Mouse (Mus musculus) liver, embryonic 16.5 days (tissue): ENCODE measurements at regions not wholly inside any gene's neighbourhood (a gene's known extent, or its start where the extent isn't known, plus 50 kb on each side); places are given as distances from the start of the nearest gene placed in this dataset.

ENCODE experiments used
- ATAC-seq: fragments of 200-750 bp; cut with Nextera tagmentation; 2 replicates; pipeline ENCODE4 v1.8.0; 2017; ENCODE audit warnings: low read depth, mild to moderate bottlenecking, moderate number of reproducible peaks, moderate library complexity
- H3K27ac ChIP-seq: fragments of 300-500 bp; sonication (generic); 2 replicates; pipeline ENCODE4 v1.5.1; 2014; ENCODE audit warnings: mild to moderate bottlenecking, low read length
- H3K27me3 ChIP-seq: fragments of 300-500 bp; sonication (generic); 2 replicates; pipeline ENCODE4 v1.6.1; 2014; ENCODE audit warnings: low read depth, low read length, mixed read lengths; ENCODE audit not compliant: control insufficient read depth, insufficient read depth
- H3K36me3 ChIP-seq: fragments of 300-500 bp; sonication (generic); 2 replicates; pipeline ENCODE4 v1.6.1; 2014; ENCODE audit warnings: mild to moderate bottlenecking; ENCODE audit not compliant: control insufficient read depth, insufficient read depth
- H3K4me1 ChIP-seq: fragments of 300-500 bp; sonication (generic); 2 replicates; pipeline ENCODE4 v1.6.1; 2014; ENCODE audit warnings: low read depth, low read length, mixed read lengths; ENCODE audit not compliant: control insufficient read depth
- H3K4me2 ChIP-seq: fragments of 300-500 bp; sonication (generic); 2 replicates; pipeline ENCODE4 v1.6.1; 2014; ENCODE audit warnings: low read depth, low read length, mixed read lengths
- H3K4me3 ChIP-seq: fragments of 300-500 bp; sonication (generic); 2 replicates; pipeline ENCODE4 v1.5.1; 2014; ENCODE audit warnings: low read depth, mild to moderate bottlenecking, low read length
- H3K9ac ChIP-seq: fragments of 300-500 bp; sonication (generic); 2 replicates; pipeline ENCODE4 v1.6.1; 2014; ENCODE audit warnings: low read depth, low read length
- H3K9me3 ChIP-seq: fragments of 300-500 bp; sonication (generic); replicated peaks from 2 replicates; pipeline ENCODE4 v1.6.1; 2016; ENCODE audit warnings: low read length; ENCODE audit not compliant: control insufficient read depth
- WGBS: fragments of 180-500 bp; shearing (Covaris S2); extraction: QIAGEN DNeasy Blood & Tissue Kit; methylation state at CpG from one replicate; pipeline ENCODE4 v1.1.7; 2014; ENCODE audit not compliant: insufficient replicate concordance; 5-methylcytosine and 5-hydroxymethylcytosine counted together

- Histone ChIP-seq H3K27ac (no peak overlapping the region), H3K4me2 (no peak overlapping the region), H3K27me3 (no peaks in the 10 kb centered on the region), H3K9me3 (no peaks in the 10 kb centered on the region), H3K9ac (no peak overlapping the region), H3K4me1 (no peaks in the 10 kb centered on the region), H3K4me3 (no peak overlapping the region), H3K36me3 (no peaks in the 10 kb centered on the region)
- ATAC-seq = no peak
Observed at GRCm38 (mm10) chr3:60332460-60332859, 140.2 kb upstream of the Mbnl1 start.

DNA sequence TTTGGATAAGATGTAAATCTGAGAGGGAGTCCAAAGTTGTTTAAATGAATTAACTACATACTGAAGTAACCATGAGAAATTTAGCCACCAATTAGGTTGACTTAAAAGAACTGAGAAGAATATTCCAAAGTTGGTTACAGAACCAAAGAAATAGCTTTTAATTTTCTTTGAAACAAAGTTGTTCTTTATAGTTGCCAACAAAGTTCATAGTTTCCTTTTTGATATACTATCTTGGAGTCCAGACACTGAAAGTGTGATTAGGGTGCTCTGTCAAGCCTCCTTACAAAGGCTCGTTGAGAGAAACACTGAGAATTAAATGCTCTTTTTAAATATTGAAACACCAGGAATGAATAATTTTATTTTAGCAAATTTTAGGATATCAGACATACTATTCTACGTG, 139.0 kb upstream of the Mbnl1 start:
- Histone ChIP-seq H3K4me2 (no peak overlapping the region), H3K4me1 (no peaks in the 10 kb centered on the region), H3K27me3 (no peaks in the 10 kb centered on the region), H3K27ac (no peak overlapping the region), H3K9me3 (no peaks in the 10 kb centered on the region), H3K9ac (no peak overlapping the region), H3K4me3 (no peak overlapping the region), H3K36me3 (no peaks in the 10 kb centered on the region)
- 45% methylated on average over 2 of the region's 2 CpGs for WGBS
- ATAC-seq = no peak

GRCm38 (mm10) chr3:60334133-60334532, 138.5 kb upstream of the Mbnl1 start:
- Histone ChIP-seq H3K4me1 (no peaks in the 10 kb centered on the region), H3K9ac (no peak overlapping the region), H3K36me3 (no peaks in the 10 kb centered on the region), H3K4me2 (no peak overlapping the region), H3K9me3 (no peaks in the 10 kb centered on the region), H3K4me3 (no peak overlapping the region), H3K27ac (no peak overlapping the region), H3K27me3 (no peaks in the 10 kb centered on the region)
- ATAC-seq = no peak
- WGBS = 70% methylated on average over 2 of the region's 2 CpGs

GRCm38 (mm10) chr3:60346390-60346789, 126.2 kb upstream of the Mbnl1 start:
- ATAC-seq = no peak
- no peaks in the 10 kb centered on the region for H3K9me3 ChIP-seq
- H3K4me1 ChIP-seq = no peaks in the 10 kb centered on the region
- no peak overlapping the region for H3K4me2 ChIP-seq
- no peak overlapping the region for H3K27ac ChIP-seq
- no peak overlapping the region for H3K9ac ChIP-seq
- no peak overlapping the region for H3K4me3 ChIP-seq
- no peaks in the 10 kb centered on the region for H3K27me3 ChIP-seq
- H3K36me3 ChIP-seq = no peaks in the 10 kb centered on the region

DNA sequence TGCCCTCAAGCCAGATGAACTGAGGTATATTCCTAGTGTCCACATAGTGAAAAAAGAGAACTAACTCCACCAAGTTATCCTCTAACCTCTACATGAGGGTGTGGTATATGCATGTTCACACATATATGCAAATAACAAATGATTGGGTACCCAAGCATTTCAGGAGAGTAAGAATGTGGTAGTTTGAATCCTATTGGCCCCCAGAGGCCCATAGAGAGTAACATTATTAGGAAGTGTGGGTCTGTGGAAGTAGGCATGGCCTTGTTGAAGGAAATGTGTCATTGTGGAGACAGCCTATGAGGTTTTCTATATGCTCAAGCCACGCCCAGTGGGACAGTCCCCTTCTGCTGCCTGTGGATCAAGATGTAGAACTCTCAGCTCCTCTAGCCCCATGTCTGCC, 125.6 kb upstream of the Mbnl1 start:
- no peak overlapping the region for H3K4me3 ChIP-seq
- no peak overlapping the region for H3K4me2 ChIP-seq
- H3K9ac ChIP-seq = no peak overlapping the region
- no peaks in the 10 kb centered on the region for H3K36me3 ChIP-seq
- H3K27me3 ChIP-seq = no peaks in the 10 kb centered on the region
- no peaks in the 10 kb centered on the region for H3K4me1 ChIP-seq
- no peak for ATAC-seq
- H3K27ac ChIP-seq = no peak overlapping the region
- no peaks in the 10 kb centered on the region for H3K9me3 ChIP-seq
- 37% methylated on average over 1 of the region's 1 CpGs for WGBS

GRCm38 (mm10) chr3:60371176-60371965, 101.3 kb upstream of the Mbnl1 start:
- H3K9ac ChIP-seq = no peak overlapping the region
- no peaks in the 10 kb centered on the region for H3K27me3 ChIP-seq
- no peak overlapping the region for H3K27ac ChIP-seq
- WGBS = 81% methylated on average over 2 of the region's 2 CpGs
- H3K4me2 ChIP-seq = no peak overlapping the region
- H3K9me3 ChIP-seq = no peaks in the 10 kb centered on the region
- no peaks in the 10 kb centered on the region for H3K36me3 ChIP-seq
- no peak overlapping the region for H3K4me3 ChIP-seq
- no peak for ATAC-seq
- H3K4me1 ChIP-seq = no peaks in the 10 kb centered on the region

DNA sequence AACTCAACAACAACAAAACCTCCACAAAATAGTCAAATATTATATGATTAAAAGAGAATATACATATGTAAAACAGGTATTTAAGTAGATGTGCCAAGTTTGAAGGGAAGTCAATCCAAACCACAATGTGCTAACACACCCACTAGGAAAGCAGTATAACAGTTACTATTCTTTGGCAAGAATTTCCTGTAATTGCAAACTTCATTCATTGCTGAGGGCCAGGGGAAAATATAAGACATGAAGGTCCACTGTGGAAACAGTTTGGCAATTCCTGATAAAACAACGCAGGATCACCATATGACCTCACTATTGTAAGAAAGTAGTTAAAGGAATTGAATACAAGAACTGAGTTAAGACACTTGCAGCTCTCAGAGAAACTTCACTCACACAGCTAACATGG, 99.0 kb upstream of the Mbnl1 start:
- no peak for ATAC-seq
- H3K27me3 ChIP-seq = no peaks in the 10 kb centered on the region
- WGBS = 28% methylated on average over 1 of the region's 1 CpGs
- no peak overlapping the region for H3K27ac ChIP-seq
- no peaks in the 10 kb centered on the region for H3K36me3 ChIP-seq
- H3K4me3 ChIP-seq = no peak overlapping the region
- H3K4me2 ChIP-seq = no peak overlapping the region
- no peaks in the 10 kb centered on the region for H3K4me1 ChIP-seq
- no peaks in the 10 kb centered on the region for H3K9me3 ChIP-seq
- no peak overlapping the region for H3K9ac ChIP-seq

GRCm38 (mm10) chr3:60388593-60388992, 84.0 kb upstream of the Mbnl1 start:
- WGBS = 58% methylated on average over 2 of the region's 2 CpGs
- Histone ChIP-seq H3K27ac (no peak overlapping the region), H3K4me3 (no peak overlapping the region), H3K4me1 (no peaks in the 10 kb centered on the region), H3K9me3 (no peaks in the 10 kb centered on the region), H3K36me3 (no peaks in the 10 kb centered on the region), H3K4me2 (no peak overlapping the region), H3K9ac (no peak overlapping the region), H3K27me3 (no peaks in the 10 kb centered on the region)
- ATAC-seq = no peak

GRCm38 (mm10) chr3:60389032-60389431, 83.6 kb upstream of the Mbnl1 start:
- no peak overlapping the region for H3K9ac ChIP-seq
- no peak for ATAC-seq
- H3K27ac ChIP-seq = no peak overlapping the region
- H3K4me2 ChIP-seq = no peak overlapping the region
- no peaks in the 10 kb centered on the region for H3K4me1 ChIP-seq
- H3K9me3 ChIP-seq = no peaks in the 10 kb centered on the region
- H3K4me3 ChIP-seq = no peak overlapping the region
- H3K27me3 ChIP-seq = no peaks in the 10 kb centered on the region
- 73% methylated on average over 2 of the region's 2 CpGs for WGBS
- H3K36me3 ChIP-seq = no peaks in the 10 kb centered on the region
